Mouse (Mus musculus): ENCODE data around the gene Limk2. TPM values are rescaled to one million over a fixed set of nuclear protein-coding genes. Genes with fewer than 3 reads are reported as not detected.

The Limk2 gene
- polyA plus RNA-seq, 1 experiment from 2014 or later = 92.6 TPM

- Histone ChIP-seq H3K36me3 (ENCODE audit: control insufficient read depth, insufficient read depth, low read length) (peaks cover 38% of the 10 kb centered on the region), H3K27ac (ENCODE audit: low read length) (no peak overlapping the region), H3K9ac (ENCODE audit: low read length) (no peak overlapping the region), H3K27me3 (ENCODE audit: control insufficient read depth, insufficient read depth, low read length) (no peaks in the 10 kb centered on the region), H3K9me3 (replicated peaks; ENCODE audit: control insufficient read depth, low read length) (no peaks in the 10 kb centered on the region), H3K4me3 (replicated peaks; ENCODE audit: low read length) (no peak overlapping the region), H3K4me1 (ENCODE audit: control insufficient read depth, insufficient read depth, low read length) (0 out of 2 replicates have a peak, but pooled peaks cover 2% of the 10 kb centered on the region), H3K4me2 (ENCODE audit: low read depth, low read length) (no peak overlapping the region)
- 85% methylated on average over 3 of the region's 3 CpGs for WGBS
- no peak for ATAC-seq (ENCODE audit: insufficient read depth, low FRiP score)
Measured at GRCm38 (mm10) chr11:3307875-3308274, 101.1 kb downstream of the Limk2 start.

GRCm38 (mm10) chr11:3305821-3306220 is 103.2 kb downstream of the Limk2 start:
- peaks cover 38% of the 10 kb centered on the region for H3K36me3 ChIP-seq (ENCODE audit: control insufficient read depth, insufficient read depth, low read length)
- 86% methylated on average over 4 of the region's 4 CpGs for WGBS
- no peak overlapping the region for H3K4me2 ChIP-seq (ENCODE audit: low read depth, low read length)
- H3K9me3 ChIP-seq (replicated peaks; ENCODE audit: control insufficient read depth, low read length) = no peaks in the 10 kb centered on the region
- peaks cover 8% of the 10 kb centered on the region; the same call in 1 of the 2 replicates for H3K4me1 ChIP-seq (ENCODE audit: control insufficient read depth, insufficient read depth, low read length)
- no peaks in the 10 kb centered on the region for H3K27me3 ChIP-seq (ENCODE audit: control insufficient read depth, insufficient read depth, low read length)
- H3K27ac ChIP-seq (ENCODE audit: low read length) = no peak overlapping the region
- no peak overlapping the region for H3K9ac ChIP-seq (ENCODE audit: low read length)
- no peak for ATAC-seq (ENCODE audit: insufficient read depth, low FRiP score)
- no peak overlapping the region for H3K4me3 ChIP-seq (replicated peaks; ENCODE audit: low read length)

- H3K27ac ChIP-seq (ENCODE audit: low read length) = peak overlapping the region; percentile 24; the same call in 1 of the 2 replicates
- H3K4me2 ChIP-seq (ENCODE audit: low read depth, low read length) = no peak overlapping the region
- H3K9ac ChIP-seq (ENCODE audit: low read length) = no peak overlapping the region; the same call in 1 of the 2 replicates
- no peak for ATAC-seq (ENCODE audit: insufficient read depth, low FRiP score)
- 63% methylated on average over 4 of the region's 4 CpGs for WGBS
- H3K4me3 ChIP-seq (replicated peaks; ENCODE audit: low read length) = no peak overlapping the region
- H3K4me1 ChIP-seq (ENCODE audit: control insufficient read depth, insufficient read depth, low read length) = peaks cover 8% of the 10 kb centered on the region; the same call in 1 of the 2 replicates
- no peaks in the 10 kb centered on the region for H3K27me3 ChIP-seq (ENCODE audit: control insufficient read depth, insufficient read depth, low read length)
- no peaks in the 10 kb centered on the region for H3K9me3 ChIP-seq (replicated peaks; ENCODE audit: control insufficient read depth, low read length)
- peaks cover 46% of the 10 kb centered on the region for H3K36me3 ChIP-seq (ENCODE audit: control insufficient read depth, insufficient read depth, low read length)
Measured at GRCm38 (mm10) chr11:3302792-3303191, 106.2 kb downstream of the Limk2 start.

- Histone ChIP-seq H3K4me2 (ENCODE audit: low read depth, low read length) (no peak overlapping the region), H3K4me1 (ENCODE audit: control insufficient read depth, insufficient read depth, low read length) (peaks cover 8% of the 10 kb centered on the region; the same call in 1 of the 2 replicates), H3K4me3 (replicated peaks; ENCODE audit: low read length) (no peak overlapping the region), H3K27me3 (ENCODE audit: control insufficient read depth, insufficient read depth, low read length) (no peaks in the 10 kb centered on the region), H3K27ac (ENCODE audit: low read length) (peak overlapping the region; percentile 24; the same call in 1 of the 2 replicates), H3K9me3 (replicated peaks; ENCODE audit: control insufficient read depth, low read length) (no peaks in the 10 kb centered on the region), H3K36me3 (ENCODE audit: control insufficient read depth, insufficient read depth, low read length) (peaks cover 43% of the 10 kb centered on the region), H3K9ac (ENCODE audit: low read length) (no peak overlapping the region; the same call in 1 of the 2 replicates)
- WGBS = 70% methylated on average over 4 of the region's 4 CpGs
- ATAC-seq (ENCODE audit: insufficient read depth, low FRiP score) = no peak
Measured at GRCm38 (mm10) chr11:3302385-3302784, 106.6 kb downstream of the Limk2 start.

GRCm38 (mm10) chr11:3301075-3301474 is 107.9 kb downstream of the Limk2 start:
- H3K36me3 ChIP-seq (ENCODE audit: control insufficient read depth, insufficient read depth, low read length) = peaks cover 31% of the 10 kb centered on the region
- 91% methylated on average over 5 of the region's 5 CpGs for WGBS

GRCm38 (mm10) chr11:3298813-3299185 is 110.2 kb downstream of the Limk2 start:
- H3K27me3 ChIP-seq (ENCODE audit: control insufficient read depth, insufficient read depth, low read length) = no peaks in the 10 kb centered on the region
- H3K4me1 ChIP-seq (ENCODE audit: control insufficient read depth, insufficient read depth, low read length) = peaks cover 27% of the 10 kb centered on the region
- H3K9me3 ChIP-seq (replicated peaks; ENCODE audit: control insufficient read depth, low read length) = no peaks in the 10 kb centered on the region
- WGBS = 88% methylated on average over 14 of the region's 14 CpGs
- H3K27ac ChIP-seq (ENCODE audit: low read length) = no peak overlapping the region
- peaks cover 29% of the 10 kb centered on the region for H3K36me3 ChIP-seq (ENCODE audit: control insufficient read depth, insufficient read depth, low read length)
- no peak overlapping the region for H3K9ac ChIP-seq (ENCODE audit: low read length)
- no peak overlapping the region for H3K4me2 ChIP-seq (ENCODE audit: low read depth, low read length)
- ATAC-seq (ENCODE audit: insufficient read depth, low FRiP score) = no peak
- H3K4me3 ChIP-seq (replicated peaks; ENCODE audit: low read length) = no peak overlapping the region

More at GRCm38 (mm10) chr11:3301075-3301474, 107.9 kb downstream of the Limk2 start:
- no peaks in the 10 kb centered on the region for H3K27me3 ChIP-seq (ENCODE audit: control insufficient read depth, insufficient read depth, low read length)
- peaks cover 10% of the 10 kb centered on the region; the same call in 1 of the 2 replicates for H3K4me1 ChIP-seq (ENCODE audit: control insufficient read depth, insufficient read depth, low read length)
- no peak for ATAC-seq (ENCODE audit: insufficient read depth, low FRiP score)
- H3K27ac ChIP-seq (ENCODE audit: low read length) = no peak overlapping the region
- no peak overlapping the region for H3K4me2 ChIP-seq (ENCODE audit: low read depth, low read length)
- no peak overlapping the region for H3K9ac ChIP-seq (ENCODE audit: low read length)
- H3K9me3 ChIP-seq (replicated peaks; ENCODE audit: control insufficient read depth, low read length) = no peaks in the 10 kb centered on the region
- no peak overlapping the region for H3K4me3 ChIP-seq (replicated peaks; ENCODE audit: low read length)

GRCm38 (mm10) chr11:3297871-3298812 is 110.8 kb downstream of the Limk2 start:
- H3K27ac ChIP-seq (ENCODE audit: low read length) = no peak overlapping the region
- H3K9ac ChIP-seq (ENCODE audit: low read length) = no peak overlapping the region
- no peak for ATAC-seq (ENCODE audit: insufficient read depth, low FRiP score)
- H3K4me1 ChIP-seq (ENCODE audit: control insufficient read depth, insufficient read depth, low read length) = peaks cover 34% of the 10 kb centered on the region
- no peaks in the 10 kb centered on the region for H3K9me3 ChIP-seq (replicated peaks; ENCODE audit: control insufficient read depth, low read length)
- no peak overlapping the region for H3K4me3 ChIP-seq (replicated peaks; ENCODE audit: low read length)
- no peak overlapping the region for H3K4me2 ChIP-seq (ENCODE audit: low read depth, low read length)
- H3K36me3 ChIP-seq (ENCODE audit: control insufficient read depth, insufficient read depth, low read length) = peaks cover 29% of the 10 kb centered on the region
- no peaks in the 10 kb centered on the region for H3K27me3 ChIP-seq (ENCODE audit: control insufficient read depth, insufficient read depth, low read length)
- WGBS = 88% methylated on average over 10 of the region's 10 CpGs

GRCm38 (mm10) chr11:3296056-3296455 is 112.9 kb downstream of the Limk2 start:
- Histone ChIP-seq H3K4me2 (ENCODE audit: low read depth, low read length) (no peak overlapping the region), H3K9me3 (replicated peaks; ENCODE audit: control insufficient read depth, low read length) (no peaks in the 10 kb centered on the region), H3K4me3 (replicated peaks; ENCODE audit: low read length) (no peak overlapping the region), H3K27ac (ENCODE audit: low read length) (no peak overlapping the region), H3K9ac (ENCODE audit: low read length) (no peak overlapping the region), H3K4me1 (ENCODE audit: control insufficient read depth, insufficient read depth, low read length) (peaks cover 35% of the 10 kb centered on the region), H3K36me3 (ENCODE audit: control insufficient read depth, insufficient read depth, low read length) (peaks cover 23% of the 10 kb centered on the region), H3K27me3 (ENCODE audit: control insufficient read depth, insufficient read depth, low read length) (no peaks in the 10 kb centered on the region)
- ATAC-seq (ENCODE audit: insufficient read depth, low FRiP score) = no peak
- WGBS = 53% methylated on average over 5 of the region's 5 CpGs

GRCm38 (mm10) chr11:3294641-3295040 is 114.3 kb downstream of the Limk2 start:
- H3K36me3 ChIP-seq (ENCODE audit: control insufficient read depth, insufficient read depth, low read length) = peaks cover 16% of the 10 kb centered on the region
- H3K9me3 ChIP-seq (replicated peaks; ENCODE audit: control insufficient read depth, low read length) = no peaks in the 10 kb centered on the region
- no peak overlapping the region for H3K27ac ChIP-seq (ENCODE audit: low read length)
- peaks cover 35% of the 10 kb centered on the region for H3K4me1 ChIP-seq (ENCODE audit: control insufficient read depth, insufficient read depth, low read length)
- no peak for ATAC-seq (ENCODE audit: insufficient read depth, low FRiP score)
- H3K9ac ChIP-seq (ENCODE audit: low read length) = no peak overlapping the region
- H3K27me3 ChIP-seq (ENCODE audit: control insufficient read depth, insufficient read depth, low read length) = no peaks in the 10 kb centered on the region
- H3K4me3 ChIP-seq (replicated peaks; ENCODE audit: low read length) = no peak overlapping the region
- H3K4me2 ChIP-seq (ENCODE audit: low read depth, low read length) = no peak overlapping the region
- 80% methylated on average over 2 of the region's 2 CpGs for WGBS

Measured in stomach, embryonic 16.5 days (tissue).